ENCODE assay signal across 8 mouse cellular contexts in genomic region chr17:30197280-30198030, GRCm38 (mm10).
DNase-seq lines count a peak whose midpoint lies in the region; ATAC-seq and TF ChIP-seq lines count a peak whose summit lies in the region.
"Had no signal": no experiment of that assay in that cellular context is flagged by ENCODE, and none has a peak within 500 bp of the region (broad histone marks: within the 10 kb centered on the region; RNA-seq: fewer than 3 reads in every experiment).

No protein-coding gene starts in this region.

- peak overlapping the region; percentile 36; the same call in 1 of the 2 replicates for H3K27ac ChIP-seq in kidney, postnatal 0 days
- H3K27ac ChIP-seq in kidney, adult 2 months (ENCODE audit: insufficient read depth, low read depth, low read length): no peak overlapping the region
- H3K27ac ChIP-seq: hindbrain, embryonic 15.5 days had no signal

- 0 out of 2 replicates have a peak, but pooled peaks cover 4% of the 10 kb centered on the region for H3K36me3 ChIP-seq in kidney, postnatal 0 days (ENCODE audit: insufficient read depth, low read length)
- no peaks in the 10 kb centered on the region for H3K36me3 ChIP-seq in kidney, adult 2 months (ENCODE audit: control insufficient read depth, insufficient read depth, low read length)
- H3K36me3 ChIP-seq: hindbrain, embryonic 15.5 days had no signal

- no peak for TF ChIP-seq CTCF in kidney, postnatal 0 days (IDR thresholded peaks at IDR 0.05; ENCODE audit: low read depth)
- TF ChIP-seq CTCF in kidney, adult 2 months (conservative IDR thresholded peaks at IDR 0.05; ENCODE audit: insufficient read depth, insufficient read length, low read depth, low read length): no peak

- no peaks in the 10 kb centered on the region for H3K9me3 ChIP-seq in kidney, postnatal 0 days (replicated peaks; ENCODE audit: low read length)
- H3K9me3 ChIP-seq: hindbrain, embryonic 15.5 days had no signal

- no peak overlapping the region for H3K9ac ChIP-seq in kidney, postnatal 0 days (ENCODE audit: low read depth, low read length)
- H3K9ac ChIP-seq: hindbrain, embryonic 15.5 days had no signal

- H3K4me2 ChIP-seq in kidney, postnatal 0 days (ENCODE audit: low read length): no peak overlapping the region
- H3K4me2 ChIP-seq: hindbrain, embryonic 15.5 days had no signal

- H3K27me3 ChIP-seq in kidney, postnatal 0 days (ENCODE audit: insufficient read depth, low read length): no peaks in the 10 kb centered on the region
- no peaks in the 10 kb centered on the region for H3K27me3 ChIP-seq in kidney, adult 2 months (replicated peaks; ENCODE audit: control insufficient read depth, insufficient read depth, low read length)
- H3K27me3 ChIP-seq: hindbrain, embryonic 15.5 days had no signal

- no peak overlapping the region for H3K4me3 ChIP-seq in kidney, postnatal 0 days (replicated peaks; ENCODE audit: low read depth, low read length)
- H3K4me3 ChIP-seq in kidney, adult 2 months (ENCODE audit: insufficient read depth, low read depth, low read length): no peak overlapping the region
- H3K4me3 ChIP-seq: hindbrain, embryonic 15.5 days had no signal

- no peak for ATAC-seq in kidney, postnatal 0 days (replicated peaks; ENCODE audit: low FRiP score, low read depth)
- ATAC-seq in inflammation-experienced regulatory T-cells, adult 6 months: peak; percentile 58
- no peak for ATAC-seq in frontal cortex, adult (ENCODE audit: low TSS enrichment)

- WGBS in kidney, postnatal 0 days: 31% methylated on average over 12 of the region's 12 CpGs
- WGBS in kidney, adult 2 months: 55% methylated on average over 12 of the region's 12 CpGs

- no peak for TF ChIP-seq POLR2A in kidney, adult 2 months (IDR thresholded peaks at IDR 0.05; ENCODE audit: low read depth, low read length)

- peak; percentile 50 for DNase-seq in kidney, postnatal 0 days (ENCODE audit: low spot score)
- DNase-seq in kidney, adult 2 months: no peak
- peak; percentile 58 for DNase-seq in CD4-positive, CD25-positive, alpha-beta regulatory T cell, adult 2 months (ENCODE audit: low read depth, low spot score)
- DNase-seq in adrenal gland, postnatal 25 days: peak; percentile 4
- peak; percentile 6 for DNase-seq in right cerebral cortex, postnatal 4 days

- H3K4me1 ChIP-seq in kidney, postnatal 0 days (replicated peaks; ENCODE audit: insufficient read depth, low read length): peaks cover 42% of the 10 kb centered on the region
- peaks cover 17% of the 10 kb centered on the region for H3K4me1 ChIP-seq in kidney, adult 2 months (ENCODE audit: control insufficient read depth, insufficient read depth, low read length)
